Mouse (Mus musculus): ENCODE data around the gene Gm4792. TPM values are rescaled to one million over a fixed set of nuclear protein-coding genes. Genes with fewer than 3 reads are reported as not detected.

The Gm4792 gene
- total RNA-seq, 1 experiment, result not detected

DNA sequence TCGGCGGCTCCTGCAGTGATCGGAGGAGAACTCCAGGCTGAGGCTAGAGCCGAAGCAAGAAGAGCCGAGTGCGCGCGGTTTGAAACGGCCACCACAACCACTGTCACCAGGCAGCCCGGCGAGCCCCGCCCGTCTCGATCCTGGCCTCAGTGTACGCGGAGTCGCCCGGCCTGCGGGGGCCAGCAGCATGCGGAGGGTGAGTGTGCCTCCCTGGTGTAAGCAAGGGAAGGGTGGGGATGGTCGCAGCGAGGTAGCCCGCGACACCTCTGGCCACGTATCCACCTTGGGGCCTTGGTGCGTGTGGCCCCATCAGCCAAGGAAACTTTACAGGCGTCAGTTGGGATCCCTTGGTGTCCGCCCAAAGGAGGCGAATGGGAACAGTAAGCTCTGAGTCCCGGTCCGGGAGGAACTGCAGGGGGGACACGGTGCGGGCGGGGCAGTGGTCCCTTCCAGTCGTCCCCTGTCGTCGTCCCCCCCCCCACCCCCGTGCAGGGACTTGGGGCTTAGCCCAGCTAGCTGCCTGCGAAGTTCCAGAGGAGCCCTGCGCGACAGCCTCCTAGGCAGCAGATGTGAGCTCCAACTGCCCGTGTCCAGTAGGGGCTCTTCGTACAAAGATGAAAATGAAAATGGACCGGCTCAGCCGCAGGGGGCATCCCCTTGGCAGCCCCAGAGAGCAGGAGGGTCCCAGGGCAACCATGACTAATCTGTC lies 13.7 kb upstream of the Gm4792 start:
- Histone ChIP-seq H3K9me3 (ENCODE audit: control insufficient read depth, insufficient read depth, low read depth, low read length) (no peaks in the 10 kb centered on the region), H3K27ac (ENCODE audit: insufficient read depth, low read depth, low read length, poor library complexity, severe bottlenecking) (no peak overlapping the region), H3K4me3 (ENCODE audit: insufficient read depth in 1 of 2, low read depth in 1 of 2, low read length in 2 of 2, poor library complexity in 1 of 2, severe bottlenecking in 1 of 2) (peak overlapping the region; percentile 60 to 75), H3K9ac (ENCODE audit: insufficient read depth, low read depth, low read length, poor library complexity, severe bottlenecking) (peak overlapping the region; percentile 71), H3K36me3 (ENCODE audit: control insufficient read depth, insufficient read depth, low read length, poor library complexity, severe bottlenecking) (no peaks in the 10 kb centered on the region), H3K4me1 (ENCODE audit: control insufficient read depth in 2 of 2, insufficient read depth in 2 of 2, low read length in 2 of 2, poor library complexity in 1 of 2) (peaks cover 0 to 2% of the 10 kb centered on the region in 2 experiments; a peak in 1 of 4 replicates)
- TF ChIP-seq HCFC1 (IDR thresholded peaks at IDR 0.05; ENCODE audit: borderline replicate concordance, insufficient read depth, low read length), result no peak
- no peak for TF ChIP-seq ZC3H11A (IDR thresholded peaks at IDR 0.05; ENCODE audit: borderline replicate concordance, low read depth, low read length)
- TF ChIP-seq CHD2 (IDR thresholded peaks at IDR 0.05; ENCODE audit: low read depth, low read length), result no peak
- no peak for TF ChIP-seq MAFK (IDR thresholded peaks at IDR 0.05; ENCODE audit: insufficient read depth, low read depth, low read length)
- no peak for TF ChIP-seq ZNF384 (IDR thresholded peaks at IDR 0.05; ENCODE audit: low read depth, low read length)
- DNase-seq (ENCODE audit: low read depth, low spot score), result no peak
- in situ Hi-C loops (cut with MboI; ENCODE audit: low sequenced_read_pairs in 2 of 2, unreplicated experiment in 2 of 2), result no loop called here

DNA sequence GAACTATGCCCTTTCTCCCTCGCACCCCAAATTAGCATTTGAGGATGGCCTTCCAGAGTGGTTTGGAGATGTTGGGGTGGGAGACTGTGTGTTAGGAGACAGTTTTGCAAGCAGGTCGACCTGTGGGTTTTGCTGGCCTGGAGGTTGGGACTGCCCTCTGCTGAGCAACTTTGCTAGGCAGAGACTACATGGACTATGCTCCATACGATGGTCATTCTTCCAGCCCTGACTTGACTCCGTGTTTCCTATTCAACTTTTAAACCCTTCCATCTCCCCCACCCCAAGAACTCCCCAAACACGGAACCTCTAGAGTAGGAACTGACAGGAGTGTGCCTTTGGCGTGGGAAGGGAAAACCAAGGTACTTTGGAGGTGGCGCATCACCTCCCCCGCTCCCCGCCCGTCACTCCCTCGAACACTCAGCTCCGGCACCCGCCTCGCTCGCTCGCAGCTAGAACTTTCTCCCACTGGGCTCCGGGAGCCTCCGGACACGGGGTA lies 13.1 kb upstream of the Gm4792 start, which contains the start of gene Tmcc3:
TSS of gene Tmcc3 (plus strand) at position 439 of the 496 bp plus-strand sequence.
- Histone ChIP-seq H3K4me1 (ENCODE audit: control insufficient read depth in 2 of 2, insufficient read depth in 2 of 2, low read length in 2 of 2, poor library complexity in 1 of 2) (peaks cover 0 to 2% of the 10 kb centered on the region in 2 experiments; a peak in 1 of 4 replicates), H3K27ac (ENCODE audit: insufficient read depth, low read depth, low read length, poor library complexity, severe bottlenecking) (no peak within 1 kb of the TSS), H3K9me3 (ENCODE audit: control insufficient read depth, insufficient read depth, low read depth, low read length) (no peaks in the 10 kb centered on the region), H3K36me3 (ENCODE audit: control insufficient read depth, insufficient read depth, low read length, poor library complexity, severe bottlenecking) (no peaks in the 10 kb centered on the region), H3K9ac (ENCODE audit: insufficient read depth, low read depth, low read length, poor library complexity, severe bottlenecking) (peak within 1 kb of the TSS; percentile 71), H3K4me3 (ENCODE audit: insufficient read depth in 1 of 2, low read depth in 1 of 2, low read length in 2 of 2, poor library complexity in 1 of 2, severe bottlenecking in 1 of 2) (peak within 1 kb of the TSS; percentile 60 to 75)
- DNase-seq (ENCODE audit: low read depth, low spot score), result no peak
- TF ChIP-seq ZNF384 (IDR thresholded peaks at IDR 0.05; ENCODE audit: low read depth, low read length), result no peak
- no peak for TF ChIP-seq MAFK (IDR thresholded peaks at IDR 0.05; ENCODE audit: insufficient read depth, low read depth, low read length)
- no peak for TF ChIP-seq ZC3H11A (IDR thresholded peaks at IDR 0.05; ENCODE audit: borderline replicate concordance, low read depth, low read length)
- TF ChIP-seq HCFC1 (IDR thresholded peaks at IDR 0.05; ENCODE audit: borderline replicate concordance, insufficient read depth, low read length), result no peak
- no peak for TF ChIP-seq CHD2 (IDR thresholded peaks at IDR 0.05; ENCODE audit: low read depth, low read length)
- in situ Hi-C loops (cut with MboI; ENCODE audit: low sequenced_read_pairs in 2 of 2, unreplicated experiment in 2 of 2), result no loop called here

DNA sequence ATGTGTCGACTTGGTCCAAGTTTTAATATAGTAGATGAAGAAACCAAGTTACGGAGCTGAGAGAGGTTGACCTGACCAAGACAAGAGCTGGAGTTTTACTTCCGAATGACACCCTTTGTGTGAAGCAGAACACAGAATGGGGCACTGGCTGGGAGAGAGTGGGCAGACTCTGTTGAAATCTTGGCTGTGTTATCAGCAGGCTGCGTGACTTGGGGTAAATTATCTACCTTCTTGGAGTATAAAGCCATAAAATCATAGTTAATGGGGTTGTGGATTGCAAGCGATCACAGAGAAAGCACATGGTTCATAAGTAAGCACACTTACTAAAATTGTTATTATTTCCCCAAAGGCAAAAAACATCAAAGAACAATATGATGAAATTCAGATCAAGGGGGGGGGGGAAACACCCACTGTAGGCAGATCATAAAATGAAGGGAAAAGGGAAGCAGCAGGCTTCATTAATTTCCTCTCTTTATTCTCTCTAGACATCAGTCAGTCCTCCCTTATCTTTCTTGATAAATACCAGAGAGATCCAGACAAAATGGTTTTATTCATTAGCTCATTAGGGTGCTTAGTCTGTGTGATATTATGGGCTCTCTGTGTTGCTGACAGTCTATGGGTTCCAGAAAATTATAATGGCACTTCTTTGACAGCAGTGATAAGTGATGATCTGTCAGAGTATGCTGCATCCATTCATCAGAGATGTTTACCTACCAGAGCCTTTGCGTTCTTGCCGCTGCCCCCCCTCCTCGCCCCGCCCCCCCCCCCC lies 12.2 kb upstream of the Gm4792 start:
- in situ Hi-C loops (cut with MboI; ENCODE audit: low sequenced_read_pairs in 2 of 2, unreplicated experiment in 2 of 2), result no loop called here
- DNase-seq (ENCODE audit: low read depth, low spot score), result no peak
- Histone ChIP-seq H3K36me3 (ENCODE audit: control insufficient read depth, insufficient read depth, low read length, poor library complexity, severe bottlenecking) (no peaks in the 10 kb centered on the region), H3K4me3 (ENCODE audit: insufficient read depth in 1 of 2, low read depth in 1 of 2, low read length in 2 of 2, poor library complexity in 1 of 2, severe bottlenecking in 1 of 2) (no peak overlapping the region), H3K4me1 (ENCODE audit: control insufficient read depth in 2 of 2, insufficient read depth in 2 of 2, low read length in 2 of 2, poor library complexity in 1 of 2) (peaks cover 0 to 2% of the 10 kb centered on the region in 2 experiments; a peak in 1 of 4 replicates), H3K9me3 (ENCODE audit: control insufficient read depth, insufficient read depth, low read depth, low read length) (no peaks in the 10 kb centered on the region), H3K9ac (ENCODE audit: insufficient read depth, low read depth, low read length, poor library complexity, severe bottlenecking) (no peak overlapping the region), H3K27ac (ENCODE audit: insufficient read depth, low read depth, low read length, poor library complexity, severe bottlenecking) (no peak overlapping the region)
- no peak for TF ChIP-seq HCFC1 (IDR thresholded peaks at IDR 0.05; ENCODE audit: borderline replicate concordance, insufficient read depth, low read length)
- no peak for TF ChIP-seq CHD2 (IDR thresholded peaks at IDR 0.05; ENCODE audit: low read depth, low read length)
- TF ChIP-seq MAFK (IDR thresholded peaks at IDR 0.05; ENCODE audit: insufficient read depth, low read depth, low read length), result no peak
- TF ChIP-seq ZNF384 (IDR thresholded peaks at IDR 0.05; ENCODE audit: low read depth, low read length), result no peak
- no peak for TF ChIP-seq ZC3H11A (IDR thresholded peaks at IDR 0.05; ENCODE audit: borderline replicate concordance, low read depth, low read length)

DNA sequence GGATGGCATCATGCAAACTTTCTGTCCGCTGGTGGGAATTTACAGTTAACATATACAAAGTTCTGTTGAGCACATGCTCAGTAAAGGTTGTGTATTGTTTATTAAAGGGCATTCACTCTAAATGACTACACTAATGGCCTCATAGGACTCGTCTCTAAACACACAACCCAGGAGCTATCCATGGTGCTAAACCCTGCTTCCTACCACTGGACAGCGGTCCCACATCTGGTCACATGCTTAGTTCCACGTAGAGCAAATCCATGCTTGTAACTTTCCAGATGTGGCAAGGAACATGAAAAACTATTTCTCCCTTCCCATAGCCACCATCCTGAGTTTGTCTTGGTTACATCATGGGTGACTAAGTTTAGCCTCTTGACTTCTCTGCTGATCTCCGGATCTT lies 7.0 kb upstream of the Gm4792 start:
- in situ Hi-C loops (cut with MboI; ENCODE audit: low sequenced_read_pairs in 2 of 2, unreplicated experiment in 2 of 2), result no loop called here
- no peaks in the 10 kb centered on the region for H3K36me3 ChIP-seq (ENCODE audit: control insufficient read depth, insufficient read depth, low read length, poor library complexity, severe bottlenecking)
- peak; percentile 31 for DNase-seq (ENCODE audit: low read depth, low spot score)
- H3K4me1 ChIP-seq (ENCODE audit: control insufficient read depth in 2 of 2, insufficient read depth in 2 of 2, low read length in 2 of 2, poor library complexity in 1 of 2), result no peaks in the 10 kb centered on the region
- H3K27ac ChIP-seq (ENCODE audit: insufficient read depth, low read depth, low read length, poor library complexity, severe bottlenecking), result no peak overlapping the region
- H3K4me3 ChIP-seq (ENCODE audit: insufficient read depth in 1 of 2, low read depth in 1 of 2, low read length in 2 of 2, poor library complexity in 1 of 2, severe bottlenecking in 1 of 2), result no peak overlapping the region
- no peak overlapping the region for H3K9ac ChIP-seq (ENCODE audit: insufficient read depth, low read depth, low read length, poor library complexity, severe bottlenecking)
- no peaks in the 10 kb centered on the region for H3K9me3 ChIP-seq (ENCODE audit: control insufficient read depth, insufficient read depth, low read depth, low read length)
- TF ChIP-seq HCFC1 (IDR thresholded peaks at IDR 0.05; ENCODE audit: borderline replicate concordance, insufficient read depth, low read length) (no peak), MAFK (IDR thresholded peaks at IDR 0.05; ENCODE audit: insufficient read depth, low read depth, low read length) (no peak), ZC3H11A (IDR thresholded peaks at IDR 0.05; ENCODE audit: borderline replicate concordance, low read depth, low read length) (no peak), ZNF384 (IDR thresholded peaks at IDR 0.05; ENCODE audit: low read depth, low read length) (no peak), CHD2 (IDR thresholded peaks at IDR 0.05; ENCODE audit: low read depth, low read length) (no peak)

Measured in ES-E14 (cell line).